Mouse (Mus musculus): ENCODE data around the gene 4933405L10Rik.

4933405L10Rik gene

DNA sequence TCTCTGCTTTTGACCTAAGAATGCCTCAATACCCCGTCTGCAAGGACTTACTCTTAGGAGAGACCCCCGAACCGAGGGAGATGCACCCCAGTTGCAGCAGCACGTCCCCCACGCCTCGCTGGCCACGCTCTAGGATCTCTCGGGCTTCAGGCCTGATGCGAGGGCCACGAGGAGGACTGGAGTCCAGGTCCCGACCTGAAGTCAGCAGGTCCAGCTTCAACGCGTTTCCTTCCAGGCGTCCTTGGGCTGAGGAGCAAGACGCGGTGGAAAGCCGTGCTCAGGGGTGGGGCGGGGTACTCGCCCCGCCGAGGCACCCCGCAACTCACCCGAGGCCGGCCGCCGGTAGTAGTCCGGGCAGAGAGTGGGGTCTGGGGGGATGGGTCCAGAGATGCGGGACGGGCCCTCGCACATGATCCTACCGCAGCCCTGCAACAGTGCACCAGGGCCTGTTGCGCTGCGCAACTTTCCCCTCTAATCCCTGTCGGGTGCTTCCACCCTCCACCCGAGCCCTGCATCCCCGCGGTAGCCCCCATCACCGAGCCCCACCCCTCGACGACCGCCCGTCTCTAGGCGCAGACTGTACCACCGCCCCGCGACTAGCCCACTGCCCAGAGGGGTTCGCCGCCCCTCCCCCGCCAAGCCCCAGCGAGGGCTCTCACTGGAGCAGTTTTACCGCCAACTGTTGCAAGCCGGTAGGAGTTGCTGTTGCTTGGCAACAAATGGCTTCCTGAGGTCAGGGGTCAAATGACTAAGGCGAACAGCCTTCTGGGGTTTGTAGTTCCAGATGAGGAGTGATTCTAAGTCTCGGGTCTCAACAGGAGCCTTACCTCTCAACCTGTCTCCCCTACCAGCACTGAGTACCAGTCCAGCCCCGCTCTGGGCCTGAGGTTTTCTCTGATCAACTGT is at the start of gene 4933405L10Rik, which contains the start of gene Enkd1:
4933405L10Rik (plus strand) TSS at position 158 of the 906 bp plus-strand sequence.
Enkd1 (minus strand) TSS at position 713 of the 906 bp plus-strand sequence.
- DNase-seq: peak; percentile 99

DNA sequence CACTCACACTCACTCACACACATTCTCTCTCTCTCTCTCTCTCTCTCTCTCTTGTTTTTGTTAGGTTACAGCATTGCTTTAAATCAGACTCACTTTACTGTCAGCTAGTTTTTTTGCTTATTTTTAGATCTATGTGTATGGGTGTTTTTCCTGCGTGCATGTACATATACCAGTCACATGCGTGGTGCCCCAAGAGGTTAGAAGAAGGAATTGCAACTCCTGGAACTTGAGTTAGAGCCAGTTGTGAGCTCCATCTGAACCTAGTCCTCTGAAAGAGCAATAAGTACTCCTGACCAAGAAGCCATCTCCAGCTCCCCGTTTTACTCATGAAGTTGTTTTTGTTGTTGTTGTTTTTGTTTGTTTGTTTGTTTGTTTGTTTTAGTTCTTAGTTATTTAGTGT is 46.3 kb upstream of the 4933405L10Rik start:
- peak; percentile 83 for DNase-seq

DNA sequence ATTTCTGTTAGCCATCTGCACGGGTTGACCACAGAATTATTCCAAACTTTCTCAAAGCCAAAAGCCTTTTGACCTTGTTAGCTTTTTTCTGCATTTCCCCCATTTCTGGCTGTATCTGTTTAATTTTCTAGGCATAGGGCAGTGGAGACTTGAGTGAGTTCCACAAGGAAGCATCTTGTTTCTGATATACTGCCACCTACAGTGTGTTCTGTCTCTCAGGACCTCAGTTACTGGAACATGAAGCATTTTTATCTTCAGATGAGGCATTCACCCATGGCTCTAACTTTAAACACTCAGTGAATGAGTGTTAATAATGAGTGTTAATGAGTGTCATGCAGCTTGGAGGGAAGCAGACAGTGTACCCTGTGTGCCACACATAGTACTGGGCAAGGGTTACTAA is 29.6 kb upstream of the 4933405L10Rik start:
- DNase-seq: peak; percentile 55

DNA sequence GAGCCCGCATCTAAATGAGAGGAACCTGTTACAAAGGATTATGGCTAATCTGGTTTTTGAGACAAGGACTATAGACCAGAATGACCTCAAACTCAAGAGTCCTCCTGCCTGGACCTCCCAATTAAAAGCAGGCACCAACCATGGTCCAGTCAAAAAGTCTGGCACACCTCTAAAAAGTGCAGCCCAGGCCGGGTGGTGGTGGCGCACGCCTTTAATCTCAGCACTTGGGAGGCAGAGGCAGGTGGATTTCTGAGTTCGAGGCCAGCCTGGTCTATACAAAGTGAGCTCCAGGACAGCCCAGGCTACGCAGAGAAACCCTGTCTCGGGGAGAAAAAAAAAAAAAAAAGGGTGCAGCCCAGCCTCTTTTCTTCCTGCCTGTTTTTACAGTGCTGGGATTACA is 22.1 kb upstream of the 4933405L10Rik start:
- DNase-seq: no peak

DNA sequence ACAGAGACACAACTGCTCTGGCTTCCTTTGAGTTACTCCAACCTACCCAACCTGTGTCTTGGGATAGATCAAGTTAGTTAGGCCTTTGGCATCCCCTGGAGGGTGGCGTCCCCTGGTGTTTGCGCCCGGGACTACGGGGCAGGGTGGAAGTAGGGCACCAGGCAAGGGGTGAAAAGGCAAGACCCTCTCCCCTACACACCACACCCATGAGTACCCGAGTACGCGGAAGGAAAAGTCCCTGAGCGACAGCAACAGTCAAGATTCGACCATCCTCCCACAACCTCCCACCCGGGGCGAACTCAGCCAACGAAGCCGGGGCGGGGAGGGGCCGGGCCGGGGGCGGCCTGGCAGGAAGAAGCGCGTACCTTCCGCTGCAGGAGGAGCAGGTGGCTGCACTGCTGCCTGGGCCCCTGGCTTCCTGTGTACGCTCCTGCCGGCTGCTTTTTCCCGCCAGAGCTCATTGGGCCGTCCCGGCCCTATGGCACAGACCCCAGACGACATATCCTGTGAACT is 21.6 kb upstream of the 4933405L10Rik start, which contains the start of gene Carmil2:
Carmil2 (plus strand) TSS at position 479 of the 513 bp plus-strand sequence.
- DNase-seq: peak; percentile 96

DNA sequence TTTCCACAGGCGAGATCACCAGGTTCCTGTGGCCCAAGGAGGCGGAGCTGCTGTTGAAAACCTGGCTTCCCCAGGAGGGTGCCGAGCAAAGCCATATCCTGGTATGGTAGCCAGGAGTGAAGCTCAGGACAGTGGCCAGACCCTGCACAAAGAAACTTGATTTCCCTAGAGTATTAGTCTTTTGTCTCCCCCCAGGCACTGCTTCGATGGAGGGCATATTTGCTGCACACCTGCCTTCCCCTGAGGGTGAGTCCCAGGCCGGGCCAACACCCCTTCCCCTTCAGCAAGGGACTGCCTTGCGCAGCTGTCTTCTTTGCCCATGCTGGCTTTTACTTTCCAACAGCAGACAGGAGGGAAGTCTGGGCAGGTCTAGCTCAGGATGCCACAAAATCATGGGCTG is 20.9 kb upstream of the 4933405L10Rik start:
- peak; percentile 89 for DNase-seq

DNA sequence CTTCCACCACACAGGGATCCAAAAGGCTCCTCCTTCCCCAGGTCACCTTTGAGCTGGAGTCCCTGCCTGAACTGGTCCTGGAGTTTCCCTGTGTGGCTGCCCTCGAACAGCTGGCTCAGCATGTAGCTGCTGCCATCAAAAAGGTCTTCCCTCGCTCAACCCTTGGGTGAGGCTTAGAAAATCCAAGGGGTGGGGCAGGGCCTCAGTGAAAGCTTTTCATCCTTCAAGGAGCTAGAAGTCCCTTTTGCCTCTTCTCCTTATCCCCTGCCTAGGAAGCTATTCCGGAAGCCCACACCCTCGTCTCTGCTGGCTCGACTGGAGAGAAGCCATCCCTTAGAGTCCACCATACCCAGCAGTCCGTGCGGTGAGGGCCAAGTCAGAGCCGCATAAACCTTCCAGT is 19.9 kb upstream of the 4933405L10Rik start:
- no peak for DNase-seq

DNA sequence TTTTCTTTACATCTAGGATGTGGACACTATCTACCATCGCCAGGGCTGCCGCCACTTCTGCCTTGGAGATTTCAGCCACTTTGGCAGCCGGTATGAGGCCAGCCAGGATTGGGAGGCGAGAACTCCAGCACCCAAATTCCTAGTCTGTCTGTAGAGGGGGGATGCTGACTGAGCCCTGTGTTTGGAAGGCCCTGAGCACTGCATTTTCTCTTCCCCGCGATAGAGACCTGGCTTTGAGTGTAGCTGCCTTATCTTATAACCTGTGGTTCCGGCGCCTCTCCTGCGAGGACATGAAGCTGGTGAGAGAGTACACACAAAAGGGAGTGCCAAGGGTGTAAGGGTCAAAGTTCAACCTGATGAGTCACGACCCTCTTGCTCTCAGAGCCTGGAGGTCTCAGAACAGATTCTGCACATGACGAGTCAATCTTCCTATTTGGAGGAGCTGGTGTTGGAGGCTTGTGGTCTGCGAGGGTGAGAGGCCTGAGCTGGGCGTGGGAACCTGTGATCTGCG is 19.2 kb upstream of the 4933405L10Rik start:
- peak; percentile 83 for DNase-seq

DNA sequence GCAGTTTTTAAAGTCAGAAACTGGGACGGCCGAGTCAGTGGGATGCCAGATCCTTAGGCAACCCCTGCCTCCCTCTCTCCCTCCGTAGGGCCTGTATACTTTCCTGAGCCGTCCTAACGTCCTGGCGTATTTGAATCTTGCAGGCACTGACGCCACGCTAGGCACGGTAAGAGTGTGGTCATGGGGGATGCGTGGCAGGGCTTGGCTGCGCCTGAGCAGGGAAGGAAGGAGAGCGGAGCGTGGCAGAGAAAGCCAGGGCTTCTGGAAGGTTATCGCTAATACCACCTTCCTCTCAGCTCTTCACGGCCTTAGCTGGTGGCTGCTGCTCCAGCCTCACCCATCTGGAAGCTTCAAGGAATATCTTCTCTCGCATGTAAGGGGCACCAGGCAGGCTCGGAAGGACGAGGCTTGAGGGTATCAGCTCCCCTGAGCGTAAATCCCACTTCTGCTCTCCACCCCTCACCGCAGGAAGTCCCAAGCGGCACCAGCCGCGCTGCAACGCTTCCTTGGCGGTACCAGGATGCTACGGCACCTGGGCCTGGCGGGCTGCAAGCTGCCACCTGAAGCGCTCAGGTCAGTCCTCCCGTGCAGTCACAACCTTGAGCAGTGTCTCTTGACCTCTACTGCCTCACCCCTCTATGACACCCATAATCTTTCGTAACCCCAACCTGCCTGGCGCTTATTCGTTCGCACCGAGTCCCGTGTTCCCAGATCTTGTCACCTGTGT is 18.0 kb upstream of the 4933405L10Rik start:
- peak; percentile 89 for DNase-seq

DNA sequence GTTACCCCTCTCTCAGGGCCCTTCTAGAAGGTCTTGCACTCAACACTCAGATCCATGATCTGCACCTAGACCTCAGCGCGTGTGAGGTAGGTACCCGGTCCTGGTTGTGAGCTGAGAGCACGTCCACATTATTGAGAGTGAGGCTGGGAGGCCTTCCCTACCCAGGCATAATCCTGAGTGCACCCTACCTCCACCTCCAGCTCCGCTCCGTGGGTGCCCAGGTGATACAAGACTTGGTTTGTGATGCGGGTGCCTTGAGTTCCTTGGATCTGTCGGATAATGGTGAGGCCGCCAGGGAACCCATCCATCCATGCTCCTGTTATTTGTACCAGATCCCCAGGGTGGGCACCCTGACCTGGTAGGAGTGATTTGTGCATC is 17.5 kb upstream of the 4933405L10Rik start:
- DNase-seq: peak; percentile 85

DNA sequence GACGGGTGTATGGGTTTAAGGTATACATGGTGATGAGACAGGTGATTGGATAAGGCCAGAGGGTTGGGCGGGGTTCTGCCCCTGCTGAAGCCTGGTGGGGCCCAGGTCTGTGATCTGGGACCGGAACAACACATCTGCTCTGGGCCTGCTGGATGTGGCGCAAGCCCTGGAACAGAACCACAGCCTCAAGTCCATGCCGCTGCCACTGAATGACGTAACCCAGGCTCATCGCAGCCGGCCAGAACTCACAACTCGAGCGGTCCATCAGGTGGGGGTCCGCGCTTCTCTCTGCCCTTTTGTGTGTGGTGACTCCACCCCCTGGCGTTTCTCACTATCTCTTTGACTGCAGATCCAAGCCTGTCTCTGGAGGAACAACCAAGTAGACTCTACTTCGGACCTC is 16.5 kb upstream of the 4933405L10Rik start:
- DNase-seq: peak; percentile 88

DNA sequence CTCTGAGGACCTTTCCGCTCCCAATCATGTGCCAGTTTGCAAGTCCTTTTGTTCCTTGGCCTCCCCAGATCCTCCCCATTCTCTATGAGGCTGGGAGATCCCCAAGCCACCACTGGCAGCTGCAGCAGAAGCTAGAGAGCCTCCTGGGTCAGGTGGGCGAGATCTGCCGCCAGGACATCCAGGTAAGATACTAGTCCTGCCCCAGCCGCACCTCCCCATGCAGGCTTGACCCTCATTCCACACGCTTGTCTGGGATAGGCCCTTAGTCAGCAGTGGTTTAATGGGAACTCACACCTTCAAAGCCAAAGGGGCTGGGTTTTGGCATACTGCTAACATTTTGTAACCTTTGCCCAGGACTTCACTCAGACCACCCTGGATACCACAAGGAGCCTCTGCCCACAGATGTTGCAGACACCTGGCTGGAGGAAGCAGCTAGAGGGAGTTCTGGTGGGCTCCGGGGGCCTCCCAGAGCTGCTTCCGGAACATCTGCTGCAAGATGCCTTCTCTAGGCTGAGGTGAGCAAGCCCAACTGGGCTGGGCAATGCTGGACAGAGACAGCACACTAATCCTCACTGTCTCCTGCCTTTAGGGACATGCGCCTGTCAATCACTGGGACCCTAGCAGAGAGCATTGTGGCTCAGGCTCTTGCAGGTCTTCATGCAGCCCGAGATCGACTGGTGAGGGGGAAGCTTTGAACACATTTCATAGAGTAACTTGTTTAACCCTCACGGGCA is 14.8 kb upstream of the 4933405L10Rik start:
- peak; percentile 86 for DNase-seq

DNA sequence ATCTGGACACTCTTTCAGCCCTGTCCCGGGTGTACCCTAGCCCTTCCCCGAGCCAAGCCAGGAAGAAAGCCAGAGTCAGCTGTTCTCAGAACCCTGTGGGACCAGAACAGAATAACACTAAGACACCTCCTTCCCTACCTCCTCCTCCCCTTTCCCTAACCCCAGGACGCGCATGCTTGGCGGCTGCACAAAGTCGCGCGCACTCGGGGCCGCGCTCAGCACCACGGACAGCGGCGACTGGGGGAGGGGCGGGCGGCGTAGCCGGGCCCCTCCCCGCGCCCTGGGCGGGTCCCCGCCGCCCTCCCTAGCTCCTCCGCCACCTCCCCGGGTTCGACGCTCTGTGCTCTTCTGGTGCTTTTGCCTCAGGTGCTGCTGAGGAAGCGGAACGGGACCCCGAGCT is 13.8 kb upstream of the 4933405L10Rik start:
- DNase-seq: peak; percentile 95

DNA sequence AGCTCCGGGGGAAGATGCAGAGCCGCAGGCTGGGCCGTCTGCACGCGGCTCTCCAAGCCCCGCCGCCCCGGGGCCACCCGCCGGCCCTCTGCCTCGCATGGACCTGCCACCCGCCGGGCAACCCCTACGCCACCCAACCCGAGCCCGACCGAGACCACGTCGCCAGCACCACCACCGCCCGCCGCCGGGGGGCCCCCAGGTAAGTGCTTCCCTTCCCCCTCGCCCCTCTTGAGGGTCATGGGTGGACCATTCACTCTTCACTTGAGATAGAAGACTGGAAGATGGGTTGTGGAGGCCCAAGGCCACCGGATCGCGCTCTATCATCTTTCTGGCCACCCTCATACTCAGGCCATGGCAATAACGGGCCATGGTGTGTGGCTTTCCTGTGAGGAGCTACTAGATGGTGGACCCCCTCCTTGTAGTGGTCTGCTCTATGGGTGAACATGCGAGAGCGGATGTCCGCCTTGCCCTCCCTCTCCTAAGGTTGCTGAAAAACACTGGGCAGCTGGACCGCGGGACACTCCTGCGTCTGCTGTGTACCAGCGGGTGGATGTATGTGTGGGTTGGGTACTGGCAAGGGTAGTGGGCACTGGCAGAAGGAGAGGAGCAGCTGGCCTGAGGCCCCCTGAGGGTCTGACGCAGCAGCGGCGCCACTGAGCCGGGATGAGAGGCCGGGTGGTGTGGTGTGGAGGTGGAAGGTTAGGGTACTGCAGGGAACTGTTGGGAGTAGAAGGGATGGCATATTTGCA is 13.2 kb upstream of the 4933405L10Rik start:
- DNase-seq: peak; percentile 90

DNA sequence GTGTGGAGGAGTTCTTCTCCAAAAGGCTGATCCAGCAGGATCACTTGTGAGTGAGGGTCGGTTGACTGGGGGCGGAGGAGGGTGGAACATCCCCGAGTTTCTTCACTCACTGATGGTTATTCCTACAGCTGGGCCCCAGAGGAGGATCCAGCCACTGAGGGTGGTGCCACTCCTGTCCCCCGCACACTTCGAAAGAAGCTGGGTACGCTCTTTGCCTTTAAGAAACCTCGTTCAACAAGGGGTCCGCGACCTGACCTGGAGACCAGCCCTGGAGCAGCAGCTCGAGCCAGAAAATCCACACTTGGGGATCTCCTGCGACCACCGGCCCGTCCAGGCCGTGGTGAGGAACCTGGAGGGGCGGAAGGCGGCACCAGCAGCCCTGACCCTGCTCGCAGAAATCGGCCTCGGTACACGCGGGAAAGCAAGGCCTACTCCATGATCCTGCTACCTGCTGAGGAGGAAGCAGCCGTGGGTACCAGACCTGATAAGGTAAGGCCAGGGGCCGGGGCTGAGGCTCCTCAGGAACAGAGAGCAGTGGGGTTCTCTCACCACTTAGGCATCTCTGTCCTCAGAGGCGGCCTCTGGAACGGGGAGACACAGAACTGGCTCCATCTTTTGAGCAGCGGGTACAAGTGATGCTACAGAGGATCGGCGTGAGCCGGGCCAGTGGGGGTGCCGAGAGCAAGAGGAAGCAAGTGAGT is 12.2 kb upstream of the 4933405L10Rik start:
- peak; percentile 90 for DNase-seq

DNA sequence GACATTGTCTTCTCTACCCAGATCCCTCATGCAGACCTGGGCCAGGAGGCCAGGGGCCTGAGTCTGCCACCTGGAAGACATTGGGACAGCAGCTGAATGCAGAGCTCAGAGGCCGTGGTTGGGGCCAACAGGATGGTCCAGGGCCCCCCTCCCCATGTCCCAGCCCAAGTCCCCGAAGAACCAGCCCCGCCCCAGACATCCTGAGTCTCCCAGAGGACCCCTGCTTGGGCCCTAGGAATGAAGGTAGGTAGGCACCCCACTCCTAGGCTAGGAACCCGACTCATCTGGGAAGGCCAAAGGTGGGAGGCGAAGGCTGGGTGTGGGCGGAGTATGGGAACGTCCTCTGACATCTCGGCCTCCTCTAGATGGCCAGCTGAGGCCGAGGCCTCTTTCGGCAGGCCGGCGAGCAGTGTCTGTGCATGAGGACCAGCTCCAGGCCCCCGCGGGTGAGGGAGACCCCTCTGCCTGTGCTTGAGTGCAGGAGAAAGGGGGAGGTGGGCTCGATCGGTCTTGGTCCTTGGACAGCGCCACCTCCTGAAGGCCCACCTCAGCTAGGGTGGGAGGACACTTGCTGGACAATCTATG is 10.2 kb upstream of the 4933405L10Rik start:
- peak; percentile 90 for DNase-seq

DNA sequence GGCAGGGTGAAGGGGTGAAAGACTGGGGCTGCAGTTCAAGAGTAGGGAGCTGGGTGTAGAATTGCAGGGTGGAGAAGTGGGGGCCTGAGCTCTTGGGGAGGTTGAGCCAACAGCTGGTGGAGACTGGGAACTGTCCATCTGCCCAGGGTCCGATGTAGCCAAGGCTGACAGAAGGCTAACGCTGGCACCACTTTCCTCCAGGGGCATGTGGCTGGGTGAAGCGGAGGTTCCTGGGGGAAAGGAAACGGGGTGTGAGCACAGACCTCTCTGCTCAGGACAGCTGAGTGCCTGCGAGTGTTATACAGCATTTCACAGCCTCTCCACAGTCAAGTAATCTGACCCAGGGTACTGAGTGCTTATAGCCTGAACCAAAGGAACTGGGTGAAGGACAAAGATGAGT is 8.7 kb upstream of the 4933405L10Rik start:
- DNase-seq: peak; percentile 81

DNA sequence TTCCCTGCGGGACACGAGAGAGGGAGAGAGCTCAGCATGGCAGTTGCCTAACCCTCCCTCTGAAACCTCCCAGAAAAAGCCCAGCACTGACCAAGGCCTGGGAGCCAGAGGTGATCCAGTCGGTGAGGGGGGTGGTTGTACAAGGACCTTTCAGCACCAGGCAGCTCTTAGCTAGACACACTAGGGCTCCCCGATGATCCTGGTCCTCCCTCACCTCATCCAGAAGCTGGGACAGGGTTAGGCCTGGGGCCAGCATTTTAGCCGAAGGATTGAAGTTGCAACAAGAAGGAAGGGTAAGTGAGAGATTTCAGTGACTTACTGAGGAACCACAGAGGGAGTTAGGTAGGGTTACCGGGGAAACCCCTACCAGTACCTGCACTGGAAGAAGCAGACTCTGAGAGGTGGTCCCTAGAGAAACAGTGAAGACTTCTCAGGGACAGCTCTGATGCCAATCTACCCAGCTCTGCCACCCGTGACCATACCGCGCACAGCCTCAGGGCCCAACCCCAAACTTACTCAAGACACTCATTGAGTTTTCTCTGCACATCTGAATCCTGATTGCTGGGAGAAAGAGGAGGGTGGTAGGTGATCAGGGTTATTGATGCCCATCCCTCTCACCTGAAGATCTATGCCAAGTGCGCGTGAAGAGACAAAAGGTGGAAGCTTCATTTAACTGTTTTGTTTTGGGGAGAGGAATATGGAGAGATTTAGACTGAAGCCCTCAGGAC is 7.8 kb upstream of the 4933405L10Rik start:
- peak; percentile 88 for DNase-seq

DNA sequence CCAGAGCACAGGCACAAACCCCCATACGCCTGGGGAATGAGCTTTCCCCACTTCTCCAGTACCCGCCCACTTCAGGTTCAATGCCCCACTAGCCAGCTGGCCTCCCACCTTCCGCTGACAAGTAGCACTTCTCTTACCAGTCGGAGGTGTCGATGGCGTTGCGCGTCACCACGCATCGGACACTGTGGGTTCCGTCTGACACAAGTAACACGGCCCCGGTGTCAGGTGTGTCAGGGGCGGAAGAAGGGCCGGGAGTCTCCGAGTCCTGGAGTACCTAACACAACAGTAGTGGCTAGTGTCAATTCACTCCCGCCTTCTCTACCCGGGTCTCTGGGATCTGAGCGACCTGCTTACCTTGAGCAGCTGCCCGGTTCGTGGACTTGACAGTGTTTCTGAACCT is 6.9 kb upstream of the 4933405L10Rik start:
- DNase-seq: no peak
